Mouse (Mus musculus): ENCODE measurements around the gene Gltp.

- TF ChIP-seq POLR2A (IDR thresholded peaks at IDR 0.05; ENCODE audit: borderline replicate concordance, control insufficient read depth, low read depth, low read length) (no peak), CTCF (IDR thresholded peaks at IDR 0.05; ENCODE audit: control insufficient read depth, insufficient read depth, low read length) (no peak)
Measured at GRCm38 (mm10) chr5:114657426-114657825, 33.4 kb downstream of the Gltp start.

All from bone marrow, adult 2 months (tissue).